Mouse (Mus musculus) ovary, postnatal 36 days (tissue): Measurements from ENCODE around the gene Spsb2.
A peak's percentile ranks its signal among the peaks of the same experiment; 100 is the strongest.

ENCODE experiments used
- DNase-seq: peaks from one replicate; pipeline ENCODE4 v3.0.0; 2022; ENCODE audit warnings: low spot score, mixed read lengths

The Spsb2 gene

DNA sequence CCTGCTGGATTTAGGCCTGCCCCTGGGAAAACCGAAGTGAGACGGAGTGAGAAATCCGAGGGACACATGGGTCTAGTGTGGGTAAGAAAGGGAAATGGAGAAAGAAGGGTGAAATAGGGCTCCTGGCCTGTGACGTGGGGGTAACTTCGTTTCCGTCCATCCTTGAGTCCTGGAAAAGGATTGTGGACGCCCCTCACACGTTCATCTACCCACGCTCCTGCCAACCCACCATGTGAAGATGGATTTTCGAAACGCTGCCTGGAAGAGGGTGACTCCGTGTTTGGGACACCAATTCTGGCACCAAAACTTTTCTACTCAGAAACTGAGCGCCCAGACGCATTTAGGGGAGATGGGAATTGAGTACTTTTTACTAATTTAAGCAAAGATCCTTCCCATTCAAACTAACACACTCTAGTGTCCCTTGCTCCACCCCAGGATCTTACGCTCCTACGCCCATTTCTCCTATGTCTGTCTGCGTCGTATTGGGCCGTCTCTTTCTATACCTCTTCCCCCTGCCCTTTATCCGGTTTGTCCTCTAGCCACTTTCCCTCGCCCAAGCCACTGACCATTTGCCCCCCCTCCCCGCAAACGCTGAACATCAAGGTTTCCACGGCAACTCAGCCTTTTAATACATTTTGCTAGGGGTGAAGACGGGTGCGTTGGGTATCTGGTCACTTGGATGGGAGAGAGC is 49.5 kb downstream of the Spsb2 start:
- no peak for DNase-seq

DNA sequence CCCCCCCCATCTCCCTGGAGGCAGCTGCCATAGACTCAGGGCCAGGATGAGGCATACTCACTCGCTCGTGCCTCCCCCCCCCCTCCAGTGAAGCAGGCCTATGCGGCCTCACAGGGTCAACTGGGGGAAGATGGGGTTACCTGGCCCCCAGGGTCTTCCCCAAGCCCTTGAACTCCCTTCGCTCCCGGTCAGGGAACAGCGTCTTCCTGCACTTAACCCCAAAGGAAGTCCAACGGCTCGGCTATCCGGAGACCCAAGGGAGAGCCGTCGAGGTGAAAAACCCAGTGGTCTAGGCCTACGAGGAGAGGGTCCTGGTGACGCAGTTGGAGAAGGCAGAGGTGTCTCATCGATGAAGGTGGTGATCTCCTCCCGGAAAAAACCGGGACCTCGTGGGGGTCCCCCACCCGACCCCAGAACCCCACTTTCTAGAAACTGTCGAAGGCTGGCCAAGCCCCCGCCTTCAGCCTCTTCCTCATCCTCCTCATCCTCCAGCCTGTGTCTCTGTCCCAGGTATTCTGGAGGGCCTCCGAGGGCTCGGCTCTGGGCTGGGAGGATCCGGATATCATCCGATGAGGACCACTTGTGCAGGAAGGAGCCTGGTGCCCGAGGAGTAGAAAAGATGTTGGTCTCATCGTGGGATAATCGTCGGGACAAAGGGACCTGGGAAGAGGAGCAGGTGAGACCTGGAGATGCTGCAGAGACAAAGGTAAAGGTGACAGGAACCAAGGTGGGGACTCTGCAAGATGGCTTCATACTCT is 50.3 kb downstream of the Spsb2 start:
- no peak for DNase-seq

DNA sequence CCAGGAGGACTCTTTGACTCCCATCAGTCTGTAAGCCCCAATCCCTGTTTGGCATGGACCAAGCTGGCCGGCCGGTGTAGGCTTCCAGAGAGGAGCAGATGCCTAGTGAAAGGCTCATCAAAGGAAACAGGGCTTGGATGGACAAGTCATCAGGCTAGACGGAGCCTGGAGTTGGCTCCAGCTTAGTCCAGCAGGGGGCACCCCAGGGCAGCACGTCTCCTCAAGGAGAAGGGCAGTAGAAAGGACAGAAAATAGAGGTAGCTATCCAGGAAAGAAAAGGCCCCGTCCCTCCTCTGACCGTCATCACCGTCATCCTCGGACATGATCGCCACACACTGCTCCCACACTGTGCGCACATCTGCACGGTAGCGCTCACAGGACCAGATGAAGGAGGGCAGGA is 51.3 kb downstream of the Spsb2 start:
- peak; percentile 86 for DNase-seq
